Mouse (Mus musculus): ENCODE data around the gene Smpd2.

Gene Smpd2

DNA sequence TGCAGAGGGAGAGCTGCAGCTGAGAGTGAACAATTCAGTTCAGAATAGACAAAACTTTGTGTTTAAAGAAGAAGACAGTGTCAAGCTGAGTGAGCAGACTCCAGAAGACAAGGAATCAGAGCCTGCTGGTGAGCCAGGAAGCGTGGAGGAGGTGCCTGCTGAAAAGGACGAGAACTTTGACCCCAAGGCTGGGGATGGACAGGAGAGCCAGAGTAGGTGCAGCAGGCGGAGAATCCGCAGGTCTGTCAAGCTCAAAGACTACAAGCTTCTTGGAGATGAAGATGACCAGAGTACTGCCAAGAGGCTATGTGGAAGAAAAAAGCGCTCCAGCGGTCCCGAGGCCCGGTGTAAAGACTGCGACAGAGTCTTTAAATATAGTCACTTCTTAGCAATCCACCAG, 38.5 kb downstream of the Smpd2 start:
- no peak for DNase-seq (ENCODE audit: low spot score in 2 of 2)

GRCm38 (mm10) chr10:41450780-41451522, 39.2 kb downstream of the Smpd2 start:
- DNase-seq (ENCODE audit: low spot score in 2 of 2): no peak

DNA sequence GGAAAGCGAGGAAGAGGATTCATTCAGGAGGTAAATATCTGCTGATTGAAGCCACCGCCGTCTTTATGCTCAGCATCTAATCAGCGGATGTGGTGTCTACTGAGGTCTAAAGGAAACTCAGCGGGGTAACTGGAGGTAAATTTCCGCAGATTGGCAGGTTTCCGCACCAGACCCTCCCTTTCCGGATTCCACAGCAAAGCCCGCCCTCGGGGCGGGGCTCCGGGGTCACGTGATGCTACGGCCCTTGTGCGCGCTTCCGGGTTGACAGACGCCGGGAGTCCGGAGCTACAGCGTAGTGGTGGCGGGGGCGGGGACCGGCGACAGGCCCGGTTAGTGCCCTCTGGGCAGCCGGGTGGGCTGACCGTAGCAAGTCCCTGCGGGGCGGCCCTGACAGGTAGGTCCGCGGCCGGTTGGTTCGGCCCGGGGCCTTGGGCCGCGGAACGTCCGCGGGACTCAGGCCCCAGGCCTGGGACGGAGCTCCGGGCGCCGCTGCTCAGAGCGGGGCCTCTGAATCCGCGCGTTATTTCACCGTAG, 40.0 kb downstream of the Smpd2 start, which contains the start of gene Zbtb24:
Gene Zbtb24, plus strand, starts transcription at position 247 of the 534 bp plus-strand sequence.
- DNase-seq (ENCODE audit: low spot score in 2 of 2): peak; percentile 94 to 95

GRCm38 (mm10) chr10:41449684-41450083, 40.5 kb downstream of the Smpd2 start:
- no peak for DNase-seq (ENCODE audit: low spot score in 2 of 2)

DNA sequence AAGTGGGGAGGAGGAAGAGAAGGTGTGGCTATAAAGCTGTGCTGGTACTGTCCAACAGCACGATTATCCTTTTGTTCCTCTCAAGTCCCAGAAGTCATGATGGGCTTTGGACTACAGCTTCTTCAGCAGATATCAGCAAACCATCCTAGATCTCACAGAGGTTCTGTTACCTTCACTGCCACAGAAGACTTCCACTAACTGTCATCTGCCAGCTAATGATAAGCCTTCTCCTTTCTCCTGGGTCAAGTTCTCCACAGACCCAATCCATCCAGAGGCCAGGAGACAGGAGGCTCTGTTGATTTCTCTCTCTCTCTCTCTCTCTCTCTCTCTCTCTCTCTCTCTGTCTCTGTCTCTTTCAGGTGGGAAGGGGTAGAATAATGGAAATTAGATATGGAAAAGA, 42.0 kb downstream of the Smpd2 start:
- DNase-seq (ENCODE audit: low spot score in 2 of 2): no peak

Data from heart, adult 9 months (tissue).